Mouse (Mus musculus): Measurements from ENCODE around the gene Coil.

DNA sequence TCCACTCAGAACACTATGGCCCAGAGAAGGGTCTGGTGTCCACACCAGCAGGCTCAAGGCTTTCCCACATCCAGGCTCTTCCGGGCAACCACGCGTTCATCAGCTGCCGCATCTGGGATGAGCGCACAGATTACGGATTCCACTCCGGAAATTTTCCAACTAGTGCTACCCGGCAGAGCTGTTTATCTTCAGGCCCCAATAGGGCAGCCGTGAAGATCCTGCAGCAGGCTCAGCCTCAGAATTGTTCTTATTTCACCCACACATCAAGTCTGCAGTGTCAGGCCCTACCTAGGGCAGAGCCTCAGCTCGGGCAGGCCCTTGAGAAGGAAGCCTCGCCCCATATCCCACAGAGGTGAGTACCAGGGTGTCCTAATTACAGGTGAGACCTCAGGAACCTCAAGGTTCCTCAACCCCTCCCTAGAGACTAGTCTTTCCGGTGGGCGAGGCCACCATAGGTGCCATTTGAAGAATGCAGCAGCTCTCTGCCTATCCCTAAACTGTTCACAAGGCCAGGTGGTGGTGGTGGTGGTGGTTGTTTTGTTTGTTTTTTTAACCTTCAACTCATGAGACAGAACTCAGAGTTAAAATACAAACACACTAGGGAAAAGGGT is 19.3 kb upstream of the Coil start:
- TF ChIP-seq CTCF (IDR thresholded peaks at IDR 0.05; ENCODE audit: control insufficient read depth, insufficient read depth, low read length) (no peak), POLR2A (IDR thresholded peaks at IDR 0.05; ENCODE audit: borderline replicate concordance, control insufficient read depth, low read depth, low read length) (no peak)

All from bone marrow, adult 2 months (tissue).